Mouse (Mus musculus) MEL (cell line): ENCODE measurements around the gene Ybey. TPM values are rescaled to one million over a fixed set of nuclear protein-coding genes. Genes with fewer than 3 reads are reported as not detected.

ENCODE experiments used
- DNase-seq: peaks from one replicate; pipeline ENCODE4 v3.0.0; 2011; ENCODE audit warnings: low read depth, low spot score
- H3K27ac ChIP-seq: 2 replicates; pipeline ENCODE4 v1.5.1; 2012; ENCODE audit warnings: low read depth, mild to moderate bottlenecking, control low read depth, low read length, moderate library complexity; ENCODE audit not compliant: control insufficient read depth
- H3K27me3 ChIP-seq, 2 experiments: fragments of 150-350 bp in 1 of 2; sonication (generic) in 1 of 2; 2 replicates each; pipeline ENCODE4 v1.6.1; 2012; ENCODE audit warnings: low read length in 2 of 2, mild to moderate bottlenecking in 2 of 2, improper control_type of control experiment in 1 of 2, moderate library complexity in 1 of 2; ENCODE audit not compliant: insufficient read depth in 2 of 2, control insufficient read depth in 1 of 2
- H3K36me3 ChIP-seq, 2 experiments: 2 replicates each; pipeline ENCODE4 v1.6.1; 2012 to 2014; ENCODE audit warnings: low read length in 2 of 2, improper control_type of control experiment in 1 of 2, inconsistent platforms in 1 of 2, mild to moderate bottlenecking in 1 of 2; ENCODE audit not compliant: insufficient read depth in 2 of 2, control insufficient read depth in 1 of 2
- H3K4me1 ChIP-seq, 2 experiments: fragments of 150-350 bp in 1 of 2; sonication (generic) in 1 of 2; 2 replicates each; pipeline ENCODE4 v1.6.1; 2012; ENCODE audit warnings: low read length in 2 of 2, improper control_type of control experiment in 1 of 2, mild to moderate bottlenecking in 1 of 2; ENCODE audit not compliant: insufficient read depth in 2 of 2, control insufficient read depth in 1 of 2
- H3K4me3 ChIP-seq, 2 experiments: fragments of 150-350 bp in 1 of 2; sonication (generic) in 1 of 2; 2 replicates each; pipeline ENCODE4 v1.5.1; 2012; ENCODE audit warnings: low read depth in 2 of 2, low read length in 2 of 2, mild to moderate bottlenecking in 2 of 2, moderate library complexity in 2 of 2, control low read depth in 1 of 2, improper control_type of control experiment in 1 of 2; ENCODE audit not compliant: control insufficient read depth in 1 of 2, insufficient read depth in 1 of 2
- H3K79me2 ChIP-seq: 2 replicates; pipeline ENCODE4 v1.6.1; 2012; ENCODE audit warnings: mild to moderate bottlenecking, low read length, moderate library complexity; ENCODE audit not compliant: control insufficient read depth, poor library complexity, insufficient read depth
- H3K9ac ChIP-seq: 2 replicates; pipeline ENCODE4 v1.6.1; 2012; ENCODE audit warnings: low read depth, mild to moderate bottlenecking, control low read depth, low read length, moderate library complexity; ENCODE audit not compliant: control insufficient read depth, poor library complexity, severe bottlenecking
- H3K9me3 ChIP-seq: fragments of 150-350 bp; sonication (generic); replicated peaks from 2 replicates; pipeline ENCODE4 v1.6.1; 2012; ENCODE audit warnings: mild to moderate bottlenecking, low read length, improper control_type of control experiment, moderate library complexity; ENCODE audit not compliant: insufficient read depth
- CTCF ChIP-seq, 3 experiments: IDR thresholded peaks in 2 of 3; conservative IDR thresholded peaks in 1 of 3; 2 replicates each; pipeline ENCODE4 v1.5.1; 2011 to 2012; ENCODE audit warnings: low read length in 3 of 3, low read depth in 2 of 3, mild to moderate bottlenecking in 2 of 3, improper control_type of control experiment in 1 of 3, inconsistent platforms in 1 of 3, mixed read lengths in 1 of 3, moderate library complexity in 1 of 3; ENCODE audit not compliant: control insufficient read depth in 1 of 3, insufficient read depth in 1 of 3, poor library complexity in 1 of 3, severe bottlenecking in 1 of 3
- ELF1 ChIP-seq: IDR thresholded peaks from 2 replicates; pipeline ENCODE4 v1.6.1; 2014; ENCODE audit warnings: low read depth, mild to moderate bottlenecking, inconsistent platforms, low read length, improper control_type of control experiment, moderate library complexity
- EP300 ChIP-seq, 2 experiments: IDR thresholded peaks; 2 replicates each; pipeline ENCODE4 v1.6.1; 2011; ENCODE audit warnings: improper control_type of control experiment in 2 of 2, low read length in 2 of 2, low read depth in 1 of 2, mild to moderate bottlenecking in 1 of 2
- ETS1 ChIP-seq: IDR thresholded peaks from 2 replicates; pipeline ENCODE4 v1.6.1; 2012; ENCODE audit warnings: low read depth, mild to moderate bottlenecking, inconsistent platforms, low read length, improper control_type of control experiment, moderate library complexity
- GATA1 ChIP-seq: IDR thresholded peaks from 2 replicates; pipeline ENCODE4 v1.6.1; 2011; ENCODE audit warnings: low read depth, low read length, improper control_type of control experiment
- HCFC1 ChIP-seq: IDR thresholded peaks from 2 replicates; pipeline ENCODE4 v1.6.1; 2012; ENCODE audit warnings: low read depth, mild to moderate bottlenecking, inconsistent platforms, low read length, improper control_type of control experiment, moderate library complexity
- JUND ChIP-seq: IDR thresholded peaks from 2 replicates; pipeline ENCODE4 v1.6.1; 2011; ENCODE audit warnings: low read depth, mild to moderate bottlenecking, improper control_type of control experiment, low read length
- MAX ChIP-seq: IDR thresholded peaks from 2 replicates; pipeline ENCODE4 v1.6.1; 2011; ENCODE audit warnings: low read length, improper control_type of control experiment
- MAZ ChIP-seq: IDR thresholded peaks from 2 replicates; pipeline ENCODE4 v1.6.1; 2012; ENCODE audit warnings: low read depth, mild to moderate bottlenecking, inconsistent platforms, low read length, improper control_type of control experiment
- MEF2A ChIP-seq: IDR thresholded peaks from 2 replicates; pipeline ENCODE4 v1.6.1; 2014; ENCODE audit warnings: low read depth, mild to moderate bottlenecking, inconsistent platforms, low read length, improper control_type of control experiment; ENCODE audit not compliant: poor library complexity, insufficient replicate concordance, severe bottlenecking; ENCODE audit errors: extremely low read depth
- MXI1 ChIP-seq: IDR thresholded peaks from 2 replicates; pipeline ENCODE4 v1.6.1; 2011; ENCODE audit warnings: mild to moderate bottlenecking, low read depth, low read length, improper control_type of control experiment
- MYB ChIP-seq: IDR thresholded peaks from 2 replicates; pipeline ENCODE4 v1.6.1; 2011; ENCODE audit warnings: mild to moderate bottlenecking, low read depth, low read length, improper control_type of control experiment
- MYC ChIP-seq: IDR thresholded peaks from 2 replicates; pipeline ENCODE4 v1.6.1; 2011; ENCODE audit warnings: low read depth, mild to moderate bottlenecking, low read length, improper control_type of control experiment, moderate library complexity
- NELFE ChIP-seq: IDR thresholded peaks from 2 replicates; pipeline ENCODE4 v1.6.1; 2011; ENCODE audit warnings: low read depth, low read length, improper control_type of control experiment
- POLR2A ChIP-seq, 2 experiments: IDR thresholded peaks; 2 replicates each; pipeline ENCODE4 v1.6.1; 2011 to 2012; ENCODE audit warnings: low read length in 2 of 2, mild to moderate bottlenecking in 2 of 2, control low read depth in 1 of 2, improper control_type of control experiment in 1 of 2, low read depth in 1 of 2, moderate library complexity in 1 of 2; ENCODE audit not compliant: control insufficient read depth in 1 of 2, insufficient read depth in 1 of 2, poor library complexity in 1 of 2
- POLR2AphosphoS5 ChIP-seq: IDR thresholded peaks from 2 replicates; pipeline ENCODE4 v1.6.1; 2012; ENCODE audit warnings: low read depth, borderline replicate concordance, mild to moderate bottlenecking, inconsistent platforms, low read length, moderate library complexity, mixed read lengths
- RCOR1 ChIP-seq: IDR thresholded peaks from 2 replicates; pipeline ENCODE4 v1.6.1; 2012; ENCODE audit warnings: low read depth, mild to moderate bottlenecking, inconsistent platforms, low read length, improper control_type of control experiment
- SIN3A ChIP-seq: IDR thresholded peaks from 2 replicates; pipeline ENCODE4 v1.6.1; 2012; ENCODE audit warnings: low read length, improper control_type of control experiment, inconsistent platforms
- SMC3 ChIP-seq: IDR thresholded peaks from 2 replicates; pipeline ENCODE4 v1.6.1; 2011; ENCODE audit warnings: low read depth, low read length, improper control_type of control experiment
- TAL1 ChIP-seq: IDR thresholded peaks from 2 replicates; pipeline ENCODE4 v1.6.1; 2012; ENCODE audit warnings: mild to moderate bottlenecking, inconsistent platforms, low read length, moderate library complexity, mixed read lengths
- TBP ChIP-seq: IDR thresholded peaks from 2 replicates; pipeline ENCODE4 v1.8.0; 2011; ENCODE audit warnings: low read depth, low read length, improper control_type of control experiment
- TCF12 ChIP-seq: IDR thresholded peaks from 2 replicates; pipeline ENCODE4 v1.6.1; 2014; ENCODE audit warnings: low read depth, mild to moderate bottlenecking, inconsistent platforms, low read length, improper control_type of control experiment, moderate library complexity
- UBTF ChIP-seq: IDR thresholded peaks from 2 replicates; pipeline ENCODE4 v1.6.1; 2012; ENCODE audit warnings: low read depth, mild to moderate bottlenecking, inconsistent platforms, low read length, improper control_type of control experiment, moderate library complexity, borderline replicate concordance; ENCODE audit not compliant: insufficient read depth
- ZC3H11A ChIP-seq: IDR thresholded peaks from 2 replicates; pipeline ENCODE4 v1.6.1; 2012; ENCODE audit warnings: low read depth, mild to moderate bottlenecking, inconsistent platforms, low read length, improper control_type of control experiment
- ZKSCAN1 ChIP-seq: IDR thresholded peaks from 2 replicates; pipeline ENCODE4 v1.6.1; 2012; ENCODE audit warnings: low read depth, mild to moderate bottlenecking, inconsistent platforms, low read length, improper control_type of control experiment, moderate library complexity
- ZMIZ1 ChIP-seq: IDR thresholded peaks from 2 replicates; pipeline ENCODE4 v1.6.1; 2012; ENCODE audit warnings: low read depth, mild to moderate bottlenecking, inconsistent platforms, low read length, improper control_type of control experiment, moderate library complexity
- polyA plus RNA-seq, 2 experiments: library from polyadenylated mRNA; stranded (reverse) in 1 of 2; unstranded in 1 of 2; fragments of >175 nt in 1 of 2; fragments of >200 nt in 1 of 2; gene quantifications; 2 replicates each; pipeline versions ENCODE4 v1.2.1 to v1.2.4; 2012; ENCODE audit warnings: low replicate concordance in 2 of 2, low read depth in 1 of 2; ENCODE audit not compliant: insufficient read length in 2 of 2, insufficient read depth in 1 of 2, missing spikeins in 1 of 2
- total RNA-seq: library from RNA; depleted of rRNA; stranded (reverse); fragments of 300-350 nt; gene quantifications from 2 replicates; pipeline ENCODE4 v1.2.3, GENCODE M21; 2012

The Ybey gene
- total and polyA plus RNA-seq, 3 experiments = 2.6 to 4.0 TPM; not detected in 1

GRCm38 (mm10) chr10:76488265-76488664, 19.4 kb upstream of the Ybey start:
- H3K79me2 ChIP-seq = no peaks in the 10 kb centered on the region; the same call in 1 of the 2 replicates
- TF ChIP-seq ELF1 = peak; percentile 44; the same call in 1 of the 2 replicates
- peak; percentile 78 for TF ChIP-seq ETS1
- peak; percentile 71 for TF ChIP-seq RCOR1
- TF ChIP-seq MYB = peak; percentile 20; the same call in 1 of the 2 replicates
- TF ChIP-seq MAX = peak; percentile 80
- TF ChIP-seq ZMIZ1 = no peak
- TF ChIP-seq ZKSCAN1 = no peak
- peak; percentile 73 for TF ChIP-seq MXI1
- TF ChIP-seq MAZ = peak; percentile 93
- no peak for TF ChIP-seq CTCF (IDR thresholded peaks at IDR 0.05 in 2 of 3, conservative IDR thresholded peaks at IDR 0.05 in 1 of 3; ENCODE audit: control insufficient read depth in 1 of 3, insufficient read depth in 1 of 3, low read depth in 2 of 3, low read length in 3 of 3, poor library complexity in 1 of 3, severe bottlenecking in 1 of 3)
- TF ChIP-seq POLR2AphosphoS5 = no peak
- no peak for TF ChIP-seq NELFE
- TF ChIP-seq MEF2A = no peak
- peak; percentile 70 for TF ChIP-seq SIN3A
- TF ChIP-seq GATA1 = peak; percentile 88
- TF ChIP-seq JUND = peak; percentile 61; the same call in 1 of the 2 replicates
- TF ChIP-seq UBTF = peak; percentile 89; the same call in 1 of the 2 replicates
- peak; percentile 94 for TF ChIP-seq TAL1
- TF ChIP-seq EP300 (IDR thresholded peaks at IDR 0.05; ENCODE audit: low read depth in 1 of 2, low read length in 2 of 2) = peak; percentile 90 to 93
- peak; percentile 82; the same call in 1 of the 2 replicates for TF ChIP-seq MYC
- peak in 1 of 2 experiments; percentile 57; a peak in 2 of 4 replicates for TF ChIP-seq POLR2A (IDR thresholded peaks at IDR 0.05; ENCODE audit: control insufficient read depth in 1 of 2, insufficient read depth in 1 of 2, low read depth in 1 of 2, low read length in 2 of 2, poor library complexity in 1 of 2)
- TF ChIP-seq HCFC1 = peak; percentile 47; the same call in 1 of the 2 replicates
- no peak for TF ChIP-seq SMC3
- TF ChIP-seq TCF12 = peak; percentile 89
- no peak for TF ChIP-seq ZC3H11A
- TF ChIP-seq TBP = peak; percentile 90
- peaks cover 6 to 22% of the 10 kb centered on the region in 2 experiments for H3K36me3 ChIP-seq
- no peaks in the 10 kb centered on the region for H3K9me3 ChIP-seq
- peak overlapping the region; percentile 83 for H3K27ac ChIP-seq
- H3K4me1 ChIP-seq = peaks cover 14 to 19% of the 10 kb centered on the region in 2 experiments
- H3K4me3 ChIP-seq = peak overlapping the region in 1 of 2 experiments; percentile 19; a peak in 2 of 4 replicates
- H3K9ac ChIP-seq = peak overlapping the region; percentile 59
- no peaks in the 10 kb centered on the region for H3K27me3 ChIP-seq
- DNase-seq = peak; percentile 95
